Mouse (Mus musculus): Measurements from ENCODE around the gene Slc30a7.

GRCm38 (mm10) chr3:115926531-115926930 is 80.7 kb downstream of the Slc30a7 start:
- TF ChIP-seq NELFE (IDR thresholded peaks at IDR 0.05; ENCODE audit: low read depth, low read length) (no peak), MEF2A (IDR thresholded peaks at IDR 0.05; ENCODE audit: extremely low read depth, insufficient replicate concordance, low read depth, low read length, poor library complexity, severe bottlenecking) (no peak), CTCF (IDR thresholded peaks at IDR 0.05 in 2 of 3, conservative IDR thresholded peaks at IDR 0.05 in 1 of 3; ENCODE audit: control insufficient read depth in 1 of 3, insufficient read depth in 1 of 3, low read depth in 2 of 3, low read length in 3 of 3, poor library complexity in 1 of 3, severe bottlenecking in 1 of 3) (no peak), MAX (IDR thresholded peaks at IDR 0.05; ENCODE audit: low read length) (no peak), EP300 (IDR thresholded peaks at IDR 0.05; ENCODE audit: low read depth in 1 of 2, low read length in 2 of 2) (no peak), SMC3 (IDR thresholded peaks at IDR 0.05; ENCODE audit: low read depth, low read length) (no peak), TCF12 (IDR thresholded peaks at IDR 0.05; ENCODE audit: low read depth, low read length) (no peak), POLR2AphosphoS5 (IDR thresholded peaks at IDR 0.05; ENCODE audit: borderline replicate concordance, low read depth, low read length) (no peak), USF2 (IDR thresholded peaks at IDR 0.05; ENCODE audit: borderline replicate concordance in 1 of 2, insufficient read depth in 1 of 2, low read depth in 1 of 2, low read length in 2 of 2) (no peak), ZC3H11A (IDR thresholded peaks at IDR 0.05; ENCODE audit: low read depth, low read length) (no peak), ETS1 (IDR thresholded peaks at IDR 0.05; ENCODE audit: low read depth, low read length) (no peak), JUND (IDR thresholded peaks at IDR 0.05; ENCODE audit: low read depth, low read length) (no peak)

All from MEL (cell line).